Mouse (Mus musculus) kidney, postnatal 0 days (tissue): ENCODE results near the gene Slc39a10. TPM values are rescaled to one million over a fixed set of nuclear protein-coding genes. Genes with fewer than 3 reads are reported as not detected.
A peak's percentile ranks its signal among the peaks of the same experiment; 100 is the strongest.
"Not testable (repeated sequence)": the region's sequence is repeated elsewhere in the genome, so short reads cannot be mapped to it uniquely, and the experiment has no call there.

Experiments
- ATAC-seq: fragments of 200-750 bp; cut with Nextera tagmentation; replicated peaks from 2 replicates; pipeline ENCODE4 v1.8.0; 2017; ENCODE audit warnings: low read depth, moderate number of reproducible peaks, moderate TSS enrichment, moderate library complexity; ENCODE audit not compliant: low FRiP score
- DNase-seq: peaks from one replicate; pipeline ENCODE4 v3.0.0-alpha.2; 2016; ENCODE audit warnings: low spot score
- H3K27ac ChIP-seq: fragments of 300-500 bp; sonication (generic); 2 replicates; pipeline ENCODE4 v1.5.1; 2014; ENCODE audit warnings: mild to moderate bottlenecking
- H3K27me3 ChIP-seq: fragments of 300-500 bp; sonication (generic); 2 replicates; pipeline ENCODE4 v1.6.1; 2014; ENCODE audit warnings: low read length, mixed read lengths; ENCODE audit not compliant: insufficient read depth
- H3K36me3 ChIP-seq: fragments of 300-500 bp; sonication (generic); 2 replicates; pipeline ENCODE4 v1.6.1; 2014; ENCODE audit warnings: low read length, mixed read lengths; ENCODE audit not compliant: insufficient read depth
- H3K4me1 ChIP-seq: fragments of 300-500 bp; sonication (generic); replicated peaks from 2 replicates; pipeline ENCODE4 v1.6.1; 2014; ENCODE audit warnings: antibody characterized with exemption, low read length, mixed read lengths; ENCODE audit not compliant: insufficient read depth
- H3K4me2 ChIP-seq: fragments of 300-500 bp; sonication (generic); 2 replicates; pipeline ENCODE4 v1.6.1; 2014; ENCODE audit warnings: mild to moderate bottlenecking, low read length, moderate library complexity, mixed read lengths
- H3K4me3 ChIP-seq: fragments of 300-500 bp; sonication (generic); replicated peaks from 2 replicates; pipeline ENCODE4 v1.5.1; 2014; ENCODE audit warnings: low read depth, low read length
- H3K9ac ChIP-seq: fragments of 300-500 bp; sonication (generic); 2 replicates; pipeline ENCODE4 v1.6.1; 2014; ENCODE audit warnings: low read depth, low read length
- H3K9me3 ChIP-seq: fragments of 300-500 bp; sonication (generic); replicated peaks from 2 replicates; pipeline ENCODE4 v1.6.1; 2016; ENCODE audit warnings: low read length, inconsistent platforms, mixed read lengths
- CTCF ChIP-seq: IDR thresholded peaks from 2 replicates; pipeline ENCODE4 v1.5.1; 2016; ENCODE audit warnings: antibody characterized with exemption, low read depth, mild to moderate bottlenecking, moderate library complexity
- WGBS: fragments of 180-500 bp; shearing (Covaris S2); extraction: QIAGEN DNeasy Blood & Tissue Kit; methylation state at CpG from one replicate; pipeline ENCODE4 v1.1.7; 2014; 5-methylcytosine and 5-hydroxymethylcytosine counted together
- polyA plus RNA-seq: library from polyadenylated mRNA; unstranded; fragments of >200 nt; fragmentation: Nextera tagmentation; extraction: Ambion mirVana; gene quantifications from 2 replicates; pipeline ENCODE4 v1.2.1, GENCODE M21; 2015

The Slc39a10 gene
- polyA plus RNA-seq, 1 experiment from 2014 or later = 29.9 TPM

DNA sequence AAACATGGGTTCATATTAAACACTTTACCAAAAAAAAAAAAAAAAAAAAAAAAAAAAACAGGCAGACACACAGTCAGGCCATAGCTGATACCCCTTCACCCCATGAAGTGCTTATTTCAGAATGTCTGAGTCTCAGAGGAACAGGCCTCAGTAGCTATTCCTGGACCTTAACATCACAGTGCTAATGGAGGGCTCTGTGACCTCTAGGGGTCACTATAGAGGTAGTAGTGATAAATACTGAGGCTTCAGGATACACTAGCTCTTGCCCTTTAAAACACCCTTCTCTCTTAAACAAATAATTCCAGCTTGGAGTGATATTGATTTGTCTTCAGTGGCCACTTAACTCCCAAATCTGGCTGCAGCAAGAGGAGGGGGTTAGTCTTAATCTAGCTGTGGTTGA lies 123.3 kb downstream of the Slc39a10 start:
- not testable (repeated sequence) for H3K4me2 ChIP-seq, H3K27ac ChIP-seq, ATAC-seq, H3K36me3 ChIP-seq, DNase-seq, H3K4me1 ChIP-seq, H3K4me3 ChIP-seq, H3K27me3 ChIP-seq, H3K9me3 ChIP-seq, H3K9ac ChIP-seq
- TF ChIP-seq CTCF = peak; percentile 30; the same call in 1 of the 2 replicates

DNA sequence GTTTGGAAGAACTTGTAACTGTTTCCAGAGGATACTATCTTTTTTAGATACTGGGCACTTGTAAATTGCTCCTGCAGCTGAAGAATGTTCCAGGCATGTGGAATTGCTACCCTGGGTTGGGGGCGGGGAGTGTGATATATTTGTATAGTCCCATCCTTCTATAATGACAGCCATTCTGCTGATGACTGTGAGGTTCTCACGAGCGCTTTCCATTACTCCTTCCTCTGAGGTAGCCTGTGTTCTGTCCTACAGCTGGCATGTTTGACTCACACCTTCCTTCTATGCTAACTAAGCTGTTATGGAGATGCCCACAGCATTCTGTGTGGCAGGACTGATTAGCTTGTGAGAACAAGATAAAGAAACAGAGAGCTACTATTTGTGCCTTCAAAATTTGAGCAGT lies 128.1 kb downstream of the Slc39a10 start:
- not testable (repeated sequence) for H3K27ac ChIP-seq, ATAC-seq, H3K4me1 ChIP-seq, H3K36me3 ChIP-seq, DNase-seq, H3K4me2 ChIP-seq, H3K27me3 ChIP-seq, H3K9ac ChIP-seq, H3K9me3 ChIP-seq, H3K4me3 ChIP-seq
- 74% methylated on average over 3 of the region's 3 CpGs for WGBS
